Mouse (Mus musculus): ENCODE measurements around the gene Fchsd2.

Fchsd2 gene

DNA sequence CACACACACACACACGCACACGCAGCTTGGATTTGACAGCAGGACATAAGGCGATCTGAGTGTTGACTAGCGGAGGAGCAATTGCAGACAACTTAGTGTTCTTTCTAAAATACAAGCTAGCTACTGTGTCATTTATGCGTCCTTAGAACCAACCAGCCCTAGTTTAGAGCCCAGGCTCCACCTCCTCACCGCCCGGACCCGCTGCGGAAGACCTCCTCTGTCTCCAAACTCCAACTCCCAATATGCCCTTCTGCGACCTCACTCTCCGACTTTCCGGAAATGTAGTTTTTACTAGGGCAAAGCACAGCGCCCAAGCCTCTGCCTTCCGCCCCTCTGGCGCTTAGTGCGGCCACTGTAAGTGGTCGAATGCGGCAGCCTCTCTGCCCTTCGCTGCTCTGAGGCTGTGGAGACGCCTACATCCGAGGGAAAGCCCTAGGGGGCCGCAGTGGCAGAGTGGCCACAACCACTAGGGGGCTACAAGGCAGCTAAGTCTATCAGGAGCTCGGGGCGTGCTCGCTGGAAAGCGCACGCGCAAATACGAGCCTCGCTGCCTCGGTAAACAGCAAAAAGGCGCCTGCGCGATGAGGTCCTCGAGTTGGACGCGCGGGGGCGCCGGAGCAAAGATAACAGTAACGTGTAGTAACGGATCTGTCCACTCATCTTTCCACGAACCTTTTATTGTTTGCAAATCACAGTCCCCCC is 217.8 kb downstream of the Fchsd2 start:
- CTCF ChIA-PET = interaction anchor here (0.6 to 2.0 kb wide), 5 partner anchors 52 to 297 kb away, joined by 3 to 12 read pairs (median 4); no protein-coding TSS in a partner anchor

DNA sequence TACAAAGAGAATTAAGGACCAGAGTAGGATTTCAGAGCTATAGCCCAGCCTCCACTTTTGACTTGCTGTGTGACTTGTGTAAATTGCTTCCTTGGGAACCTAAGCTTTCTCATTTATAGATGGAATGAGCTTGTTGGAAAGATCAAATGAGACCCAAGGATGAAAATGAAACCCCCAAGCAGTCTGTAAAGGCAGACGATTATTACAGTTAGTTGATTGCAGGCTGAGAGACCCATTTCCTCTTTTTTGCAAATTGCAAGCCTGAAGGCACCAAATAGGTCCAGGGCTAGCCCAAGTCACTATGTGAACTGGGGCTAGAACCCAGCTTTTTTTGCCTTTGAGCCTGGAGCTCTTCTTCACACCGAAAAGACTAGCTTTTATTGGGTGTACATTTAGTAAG is 218.4 kb downstream of the Fchsd2 start:
- CTCF ChIA-PET = interaction anchor here (0.6 to 2.0 kb wide), 4 partner anchors 51 to 298 kb away, joined by 3 to 12 read pairs (median 6); no protein-coding TSS in a partner anchor

DNA sequence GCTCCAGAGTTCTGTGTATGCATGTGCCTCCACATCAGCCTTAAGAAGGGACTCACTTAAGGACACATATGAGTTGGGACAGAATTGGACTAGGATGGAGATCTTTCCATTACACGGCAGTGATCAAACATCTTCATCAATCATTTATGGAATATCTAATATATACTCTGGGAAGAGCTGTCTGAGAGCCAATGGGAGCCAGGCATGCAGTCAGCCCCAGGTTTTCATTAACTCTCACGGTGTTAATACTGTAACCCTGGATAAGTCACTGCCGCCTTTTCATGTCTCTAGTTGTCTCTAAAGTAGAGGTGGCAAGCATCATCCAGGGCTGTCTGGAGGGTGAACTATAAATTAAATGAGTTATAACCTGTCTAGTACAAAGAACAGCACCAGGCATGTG is 220.4 kb downstream of the Fchsd2 start:
- CTCF ChIA-PET = interaction anchor here (0.6 kb wide), 1 partner anchor 65 kb away, joined by 6 read pairs; no protein-coding TSS in a partner anchor

DNA sequence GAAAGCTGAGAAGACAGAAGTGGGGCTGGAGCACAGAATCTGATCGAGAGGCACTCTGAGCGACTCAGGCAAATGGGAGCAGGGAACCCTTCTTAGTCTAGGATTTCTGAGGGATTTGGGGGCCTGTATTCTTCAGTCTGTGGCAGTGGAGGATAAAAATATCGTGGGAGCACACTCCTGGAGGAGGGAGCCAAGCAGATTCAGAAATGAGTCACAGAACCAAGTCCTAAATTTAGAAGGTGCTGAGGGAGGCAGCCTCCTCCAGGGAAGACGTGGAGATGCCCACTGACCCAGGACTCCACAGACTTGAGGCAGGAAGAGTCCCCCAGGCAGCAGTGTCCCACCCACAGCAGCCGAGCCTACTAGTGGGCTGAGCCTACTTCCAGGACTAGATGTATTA is 221.7 kb downstream of the Fchsd2 start:
- CTCF ChIA-PET = no interaction called here

DNA sequence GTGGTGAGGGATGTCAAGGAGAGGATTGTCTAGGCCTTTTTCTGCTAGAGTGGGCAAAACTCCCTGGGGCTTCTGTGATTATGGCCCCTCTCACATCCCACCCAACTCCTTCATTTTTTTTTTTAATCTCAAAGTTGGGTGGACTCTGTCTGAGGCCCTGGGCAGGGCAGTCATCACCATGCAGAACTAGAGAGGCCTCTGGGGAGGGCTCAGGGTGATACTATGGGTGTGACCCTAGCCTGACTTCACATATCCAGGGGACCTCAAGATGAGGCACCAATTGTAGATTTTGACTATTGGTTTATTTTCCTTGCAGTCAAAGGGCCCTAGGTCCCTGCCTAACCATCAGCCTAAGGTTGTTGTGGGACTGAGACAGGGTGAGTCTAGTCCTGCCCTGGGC is 223.0 kb downstream of the Fchsd2 start:
- CTCF ChIA-PET = no interaction called here

DNA sequence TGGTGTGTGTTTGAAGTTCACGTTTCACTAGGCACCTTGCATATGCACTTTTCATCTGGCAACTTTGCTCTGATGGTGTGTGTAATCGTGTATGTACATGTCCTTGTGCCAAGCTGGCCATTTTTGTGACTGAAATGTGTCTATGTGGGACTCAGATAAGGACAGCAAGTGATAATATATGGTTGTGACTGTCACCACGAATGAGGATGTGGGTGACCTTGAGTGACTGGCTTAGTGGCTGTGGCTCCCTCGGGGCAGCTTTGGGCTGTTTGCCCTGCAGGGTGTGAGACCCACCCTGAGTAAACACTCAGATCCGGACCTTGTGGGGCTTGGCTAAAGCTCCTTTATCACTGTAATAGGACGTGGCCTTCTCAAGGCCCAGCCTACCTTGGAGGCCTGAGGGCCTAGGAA is 223.9 kb downstream of the Fchsd2 start:
- CTCF ChIA-PET = no interaction called here

DNA sequence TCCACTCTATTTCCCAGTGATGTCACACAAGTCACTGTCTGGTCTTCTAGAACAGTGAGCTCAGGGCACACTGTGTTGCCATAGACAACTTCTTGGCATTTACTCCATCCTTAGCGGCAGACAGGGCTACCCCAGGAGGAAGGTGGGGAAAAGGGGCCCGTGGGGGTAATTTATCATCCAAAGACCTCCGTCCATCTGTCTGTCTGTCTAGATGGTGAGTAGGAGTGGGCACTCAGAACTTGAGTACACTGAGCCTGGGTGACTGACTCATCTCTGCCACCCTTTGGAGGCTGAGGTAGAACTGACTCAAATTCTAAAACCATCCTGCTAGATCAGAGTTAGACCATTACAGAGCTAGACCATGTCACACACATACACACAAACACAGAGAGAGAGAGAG is 224.4 kb downstream of the Fchsd2 start, which contains the start of gene Stard10:
Gene Stard10 (plus strand): TSS at position 73 of the 400 bp plus-strand sequence.
- CTCF ChIA-PET = no interaction called here

DNA sequence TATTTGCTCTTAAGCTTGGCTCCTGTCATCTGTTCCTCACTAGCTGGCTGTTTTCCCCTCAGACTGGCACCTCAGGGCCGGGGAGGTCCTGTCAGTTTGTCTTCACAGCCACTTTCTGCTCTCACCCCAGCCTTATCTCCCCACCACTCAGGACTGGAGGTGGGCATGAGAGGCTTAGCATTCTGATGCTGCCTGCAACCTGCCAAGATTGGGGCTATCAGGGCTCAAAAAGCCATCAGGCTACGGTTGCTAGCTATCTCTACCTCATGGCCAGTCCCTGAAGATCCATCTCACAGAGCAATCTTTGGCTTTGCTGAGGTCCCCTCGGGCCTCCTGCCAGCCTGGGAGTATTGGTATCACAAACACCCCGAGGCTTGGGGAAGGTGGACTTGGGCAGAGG is 226.2 kb downstream of the Fchsd2 start:
- CTCF ChIA-PET = no interaction called here

DNA sequence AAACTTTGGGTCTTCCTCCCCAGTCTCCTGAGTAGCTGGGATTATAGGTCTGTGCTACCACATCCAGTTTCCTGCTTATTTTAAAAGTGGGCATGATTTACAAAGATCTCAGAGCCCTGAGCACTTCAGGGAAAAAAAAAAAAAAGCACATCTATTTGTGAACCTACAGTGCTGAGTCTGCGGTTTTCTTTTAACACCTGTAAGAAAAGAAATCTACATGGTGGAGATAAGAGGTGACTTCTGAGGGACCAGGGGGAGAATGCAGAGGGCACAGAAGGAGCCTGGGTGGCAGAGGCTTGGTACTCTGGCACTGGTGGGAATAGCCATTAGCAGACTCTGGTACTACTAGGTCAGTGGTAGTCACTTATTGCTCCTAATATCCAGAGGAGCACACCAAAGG is 227.1 kb downstream of the Fchsd2 start:
- CTCF ChIA-PET = interaction anchor here (0.7 kb wide), 1 partner anchor 23 kb away, joined by 12 read pairs; no protein-coding TSS in a partner anchor

DNA sequence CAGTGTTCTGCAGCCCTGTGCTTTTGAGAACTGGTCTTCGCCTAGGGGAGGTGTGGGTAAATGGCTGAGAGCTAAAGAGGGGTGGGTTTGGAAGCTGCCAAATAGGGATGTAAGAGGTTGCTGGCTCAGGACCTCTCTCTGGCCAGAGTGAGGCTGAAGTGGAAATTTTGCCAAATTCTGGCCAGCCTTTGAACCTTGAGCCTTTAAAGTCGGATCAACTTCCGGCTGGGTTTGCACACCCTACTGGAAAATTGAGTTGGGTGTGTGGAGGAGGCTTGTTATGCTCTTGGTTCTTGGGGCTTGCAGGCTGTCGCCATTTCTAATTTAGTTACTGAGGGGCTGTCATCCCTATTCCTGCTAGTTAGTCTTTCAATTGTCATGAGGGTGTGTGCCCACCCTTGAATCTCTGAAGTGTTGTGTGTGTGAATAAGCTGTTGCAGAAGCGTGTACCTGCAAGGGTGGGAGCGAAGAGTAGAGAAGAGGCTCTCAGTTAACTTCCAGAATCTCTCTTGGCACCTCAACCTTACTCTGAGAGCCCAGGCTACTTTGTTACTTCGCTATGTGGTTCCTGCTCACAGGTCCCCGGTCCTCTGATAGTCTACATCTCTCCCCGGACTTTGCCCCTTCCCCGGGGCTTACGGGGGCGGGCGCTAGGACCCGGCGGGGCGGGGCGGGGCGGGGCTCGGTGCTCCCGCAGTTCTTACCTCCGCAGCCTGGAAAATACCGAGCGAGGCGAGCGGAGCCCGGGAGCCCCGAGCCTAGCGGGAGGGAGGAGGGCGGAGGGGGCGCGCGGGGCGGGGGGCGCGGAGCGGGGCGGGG is 227.9 kb downstream of the Fchsd2 start:
- CTCF ChIA-PET = interaction anchor here (0.7 kb wide), 1 partner anchor 176 kb away, joined by 3 read pairs; no protein-coding TSS in a partner anchor

DNA sequence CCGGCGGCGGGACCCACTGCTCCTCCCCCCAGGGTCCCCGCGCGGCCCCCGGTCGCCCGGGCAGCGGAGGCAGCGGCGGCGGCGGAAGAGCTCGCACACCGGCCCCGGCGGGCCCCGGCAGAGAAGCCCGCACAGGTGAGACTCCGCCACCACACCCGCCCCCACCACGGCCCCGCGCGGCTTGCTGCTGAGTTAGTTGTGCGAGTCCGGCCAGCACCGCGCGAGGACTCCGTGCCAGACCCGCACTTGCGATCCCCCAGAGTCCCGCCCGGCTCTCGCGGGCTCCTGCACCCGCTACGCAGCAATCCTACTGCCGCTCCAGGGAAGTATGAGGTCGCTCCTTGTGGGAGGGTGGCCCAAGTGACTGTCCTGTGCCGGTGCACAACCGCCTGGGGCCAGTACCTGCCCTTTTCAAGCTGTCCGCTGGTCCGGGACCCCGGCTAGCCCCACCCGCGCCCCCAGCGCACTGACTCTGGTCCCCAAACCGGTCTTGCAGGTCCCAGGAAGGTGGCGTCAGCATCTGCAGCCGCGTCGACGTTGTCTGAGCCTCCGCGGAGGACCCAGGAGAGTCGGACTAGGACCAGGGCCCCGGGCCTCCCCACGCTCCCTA is 228.7 kb downstream of the Fchsd2 start:
- CTCF ChIA-PET = interaction anchor here (0.7 kb wide), 1 partner anchor 177 kb away, joined by 3 read pairs; no protein-coding TSS in a partner anchor

DNA sequence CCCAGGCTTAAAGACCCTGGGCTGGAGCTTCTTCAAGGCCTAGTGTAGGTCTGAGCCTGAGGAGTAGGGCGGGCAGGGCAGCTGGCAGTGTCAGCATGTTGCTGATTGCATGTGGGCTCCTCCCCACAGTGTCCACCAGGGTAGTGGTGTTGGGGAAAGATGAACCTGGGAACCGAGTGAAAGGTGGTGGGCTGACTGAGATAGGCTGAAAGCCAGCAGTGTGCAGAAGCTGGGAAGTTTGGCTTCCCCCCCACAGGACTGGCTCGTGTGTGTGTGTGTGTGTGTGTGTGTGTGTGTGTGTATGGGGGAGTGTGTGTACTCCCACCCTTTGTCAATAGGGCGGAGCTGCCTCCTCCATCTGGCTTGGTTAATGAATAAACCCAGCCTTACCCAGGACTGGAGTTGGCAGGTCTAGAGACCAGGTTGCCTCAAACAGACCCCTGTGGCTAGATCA is 230.5 kb downstream of the Fchsd2 start:
- CTCF ChIA-PET = no interaction called here

DNA sequence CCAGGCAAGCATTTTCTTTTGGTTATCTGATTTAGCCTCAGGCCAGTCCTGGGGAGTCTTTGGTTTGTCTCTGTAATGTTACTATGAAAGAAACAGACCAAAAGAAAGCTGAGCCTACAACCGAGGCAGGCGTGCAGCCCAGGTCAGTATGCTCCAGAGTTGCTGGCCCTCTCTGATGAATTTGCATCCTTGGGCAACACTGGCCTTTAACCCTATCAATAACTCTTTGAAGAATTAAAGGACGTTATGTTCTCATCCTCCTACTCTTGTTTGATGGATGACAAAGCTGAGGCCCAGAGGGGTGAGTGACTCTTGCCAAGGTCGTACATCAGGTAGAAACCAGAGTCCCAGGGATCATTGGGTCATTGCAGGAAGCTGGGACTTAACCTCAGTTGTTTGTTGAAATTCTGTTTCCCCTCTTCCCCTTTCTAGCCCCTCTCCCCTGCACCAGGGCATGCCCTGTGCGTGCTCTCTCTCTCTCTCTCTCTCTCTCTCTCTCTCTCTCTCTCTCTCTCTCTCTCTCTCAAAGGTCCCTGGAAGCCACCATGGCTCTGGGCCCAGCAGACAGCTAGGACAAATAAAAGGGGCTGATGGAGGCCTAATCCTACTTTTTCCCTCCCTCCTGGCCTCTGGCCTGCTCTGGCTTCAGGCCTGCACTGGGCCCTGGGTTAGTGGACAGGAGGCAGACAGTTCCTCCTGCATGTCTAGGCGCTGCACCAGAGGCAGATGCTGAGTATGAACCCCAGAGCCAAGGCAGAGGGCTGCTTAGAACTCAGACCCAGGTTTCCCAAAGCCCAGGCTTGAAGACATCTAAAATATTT is 231.7 kb downstream of the Fchsd2 start:
- CTCF ChIA-PET = no interaction called here

DNA sequence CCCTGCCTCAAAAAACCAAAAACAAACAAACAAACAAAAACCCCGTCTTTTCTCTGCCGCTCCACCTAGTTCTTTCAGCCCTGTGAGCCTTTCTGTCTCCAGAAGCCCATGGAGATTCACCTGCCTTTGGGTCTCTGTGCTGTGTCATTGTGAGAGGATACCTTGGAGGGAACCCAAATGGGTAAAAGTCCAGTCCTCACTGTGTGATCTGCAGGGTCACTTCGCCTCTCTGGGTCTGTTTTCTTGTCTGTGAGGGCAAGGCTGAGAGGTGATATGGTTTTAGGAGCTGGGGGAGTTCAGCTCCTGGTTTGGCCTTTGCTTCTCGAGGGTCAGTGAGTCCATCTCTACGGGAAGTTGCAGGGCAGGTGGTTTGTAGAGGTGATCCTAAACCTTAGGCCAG is 233.3 kb downstream of the Fchsd2 start:
- CTCF ChIA-PET = interaction anchor here (0.6 kb wide), 1 partner anchor 33 kb away, joined by 3 read pairs; no protein-coding TSS in a partner anchor

DNA sequence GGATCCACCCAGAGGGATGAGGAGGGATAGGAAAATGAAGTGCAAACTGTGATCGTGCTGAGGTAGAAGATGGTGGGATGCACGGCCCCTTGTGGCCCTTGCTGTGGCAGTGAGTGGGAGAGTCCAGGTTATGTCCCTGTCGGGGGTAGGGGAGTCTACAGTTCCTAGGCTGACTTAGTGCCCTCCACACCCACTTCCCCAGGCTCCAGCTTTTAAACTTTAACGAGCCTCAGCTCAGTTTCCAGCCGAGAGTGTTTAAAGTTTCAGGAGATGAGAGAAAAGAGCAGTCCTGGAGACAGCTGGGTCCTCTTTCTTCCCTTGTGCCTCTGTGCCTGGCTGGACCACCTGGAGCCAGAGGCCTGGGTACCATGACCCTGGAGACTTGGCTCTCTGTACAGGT is 234.6 kb downstream of the Fchsd2 start:
- CTCF ChIA-PET = interaction anchor here (1.1 kb wide), 1 partner anchor 17 kb away, joined by 3 read pairs; no protein-coding TSS in a partner anchor

DNA sequence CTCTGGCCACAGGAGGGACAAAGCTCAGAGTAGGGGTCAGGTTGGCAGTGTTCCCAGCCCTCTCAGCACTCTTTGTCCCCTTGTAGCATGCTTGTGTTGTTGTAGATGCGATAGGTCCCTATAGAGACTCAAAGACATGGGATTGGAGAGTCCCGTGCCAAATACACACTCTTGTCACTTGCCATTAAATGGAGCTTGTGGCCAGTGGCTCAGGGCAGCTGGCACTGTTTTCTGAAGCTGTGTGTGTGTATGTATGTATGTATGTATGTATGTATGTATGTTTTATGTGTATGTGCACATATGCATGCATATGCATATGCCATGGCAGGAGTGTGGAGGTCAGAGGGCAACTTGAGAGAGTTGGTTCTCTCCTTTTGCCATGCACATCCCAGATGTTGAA is 235.1 kb downstream of the Fchsd2 start:
- CTCF ChIA-PET = no interaction called here

DNA sequence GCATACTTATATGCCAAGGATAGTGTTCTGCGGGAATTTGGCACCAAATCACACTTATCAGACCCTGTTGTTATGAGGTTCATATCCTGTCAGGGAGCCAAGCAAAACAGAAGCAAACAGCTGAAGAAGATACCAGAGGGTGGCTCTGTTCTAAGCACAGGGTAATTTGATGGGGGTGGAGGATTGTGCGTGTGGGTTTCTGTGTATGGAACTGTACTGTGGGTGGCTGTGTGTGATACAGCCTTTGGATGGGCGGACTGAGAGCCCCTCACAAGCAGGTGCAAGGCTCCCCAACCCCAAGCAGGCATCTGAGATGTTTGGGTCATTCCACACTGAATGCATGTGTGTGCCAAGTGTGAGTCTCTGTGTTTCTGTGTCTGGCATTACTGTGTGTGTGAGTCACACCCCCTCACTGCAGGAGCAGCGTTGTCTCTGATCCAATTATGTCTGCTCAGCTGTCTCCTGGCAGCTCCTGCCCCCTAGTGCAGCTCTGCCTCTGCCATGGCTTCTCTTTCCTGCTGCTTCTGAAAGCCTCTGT is 236.0 kb downstream of the Fchsd2 start:
- CTCF ChIA-PET = no interaction called here

DNA sequence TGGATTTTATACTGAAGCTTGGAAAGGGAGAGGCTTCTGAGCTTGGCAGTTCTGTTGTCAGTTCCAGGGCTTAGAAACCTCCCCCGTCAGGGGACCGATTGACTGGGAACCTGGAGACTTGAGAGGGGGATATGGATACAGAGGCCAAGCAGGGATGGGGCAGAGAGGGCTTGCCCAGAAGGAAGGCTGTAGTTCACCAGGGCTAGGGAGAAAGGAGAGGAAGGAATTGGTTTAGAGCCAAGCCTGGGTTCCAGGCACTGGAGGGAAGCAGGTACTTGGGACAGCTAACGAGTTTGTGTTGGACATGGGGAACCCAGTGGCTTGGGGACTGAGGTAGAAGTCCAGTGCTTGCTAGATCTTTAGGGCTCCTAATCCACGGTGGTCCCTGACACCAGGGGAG is 236.9 kb downstream of the Fchsd2 start:
- CTCF ChIA-PET = no interaction called here

DNA sequence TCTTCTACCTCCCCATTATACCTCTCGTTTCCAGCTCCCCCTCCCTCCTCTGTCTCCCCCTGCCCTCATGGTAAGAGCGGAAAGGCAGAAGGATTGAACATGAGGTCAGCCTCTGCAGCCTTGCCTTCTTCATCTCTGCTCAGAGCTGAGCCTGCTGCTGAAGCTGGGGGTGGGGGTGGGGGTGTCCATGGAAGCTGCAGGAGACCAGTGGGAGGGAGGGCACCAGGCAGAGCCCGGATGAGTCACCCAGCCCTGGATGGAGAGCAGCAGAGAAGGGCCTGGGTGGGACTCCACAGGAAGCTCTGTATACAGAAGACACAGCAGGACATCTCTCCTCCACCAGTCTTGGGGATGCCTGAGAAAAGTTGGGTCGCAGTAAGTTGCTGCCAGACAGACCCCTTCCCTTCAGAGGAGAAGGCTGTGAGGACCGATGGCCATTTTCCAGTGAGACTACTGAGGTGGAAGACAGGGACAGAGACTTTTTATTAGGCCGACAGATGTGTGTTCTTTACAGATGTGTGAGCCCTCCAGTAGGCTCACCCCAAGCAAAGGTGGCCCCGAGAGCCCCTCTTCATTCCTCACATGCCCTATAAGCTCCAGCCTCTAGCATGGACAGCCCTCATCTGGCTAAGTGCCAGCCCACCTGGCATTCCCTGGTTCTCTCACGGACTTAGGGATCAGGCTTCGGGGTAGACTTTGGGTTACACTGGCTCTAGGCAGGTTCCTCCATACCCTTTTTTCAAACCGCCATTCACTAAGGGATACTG is 237.6 kb downstream of the Fchsd2 start:
- CTCF ChIA-PET = no interaction called here

DNA sequence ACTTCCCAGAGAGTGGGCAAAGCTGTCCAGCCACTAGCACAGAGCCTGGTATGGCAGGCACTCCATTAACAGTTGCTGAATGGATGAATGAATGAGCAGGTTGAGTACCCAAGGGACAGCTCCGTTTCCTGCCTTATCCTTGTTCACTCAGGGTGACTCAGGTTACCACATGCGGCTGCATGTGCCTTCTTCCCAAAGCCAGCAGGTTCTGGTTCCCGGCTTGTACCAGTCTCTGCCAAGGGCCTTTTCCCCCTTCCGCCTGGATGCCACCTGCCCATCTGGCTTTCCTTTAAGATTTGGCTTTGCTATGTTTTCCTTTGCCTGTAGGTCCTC is 238.1 kb downstream of the Fchsd2 start:
- CTCF ChIA-PET = no interaction called here
